Mouse (Mus musculus) left cerebral cortex, postnatal 36 days (tissue): Measurements from ENCODE around the gene Il23a. TPM values are rescaled to one million over a fixed set of nuclear protein-coding genes. Genes with fewer than 3 reads are reported as not detected.
"Not testable (repeated sequence)": the region's sequence is repeated elsewhere in the genome, so short reads cannot be mapped to it uniquely, and the experiment has no call there.

ENCODE experiments used
- DNase-seq, 2 experiments: peaks; one replicate each; pipeline ENCODE4 v3.0.0; 2021 to 2022; ENCODE audit warnings: low spot score in 2 of 2, mixed read lengths in 1 of 2
- intact Hi-C: fragments of 180-260 bp; cut with DNase I; formaldehyde crosslinking; loops from one replicate; pipeline ENCODE4 v1.15.1; 2025
- total RNA-seq, 2 experiments: library from RNA; stranded (reverse); gene quantifications; 2 replicates each; pipeline ENCODE4 v1.2.3; 2021

The Il23a gene
- total RNA-seq, 2 experiments from 2014 or later = 0.27 to 0.29 TPM

GRCm38 (mm10) chr10:128271883-128272282, 26.7 kb downstream of the Il23a start:
- intact Hi-C loops = no loop called here
- no peak for DNase-seq

- intact Hi-C loops = no loop called here
- no peak for DNase-seq
Observed at GRCm38 (mm10) chr10:128270866-128271265, 27.7 kb downstream of the Il23a start.

- intact Hi-C loops = no loop called here
- DNase-seq = peak; percentile 94 to 97
Observed at GRCm38 (mm10) chr10:128270287-128270841, 28.2 kb downstream of the Il23a start, which contains the start of gene Stat2. Gene Stat2 (plus strand): TSS chr10:128270559.

DNA sequence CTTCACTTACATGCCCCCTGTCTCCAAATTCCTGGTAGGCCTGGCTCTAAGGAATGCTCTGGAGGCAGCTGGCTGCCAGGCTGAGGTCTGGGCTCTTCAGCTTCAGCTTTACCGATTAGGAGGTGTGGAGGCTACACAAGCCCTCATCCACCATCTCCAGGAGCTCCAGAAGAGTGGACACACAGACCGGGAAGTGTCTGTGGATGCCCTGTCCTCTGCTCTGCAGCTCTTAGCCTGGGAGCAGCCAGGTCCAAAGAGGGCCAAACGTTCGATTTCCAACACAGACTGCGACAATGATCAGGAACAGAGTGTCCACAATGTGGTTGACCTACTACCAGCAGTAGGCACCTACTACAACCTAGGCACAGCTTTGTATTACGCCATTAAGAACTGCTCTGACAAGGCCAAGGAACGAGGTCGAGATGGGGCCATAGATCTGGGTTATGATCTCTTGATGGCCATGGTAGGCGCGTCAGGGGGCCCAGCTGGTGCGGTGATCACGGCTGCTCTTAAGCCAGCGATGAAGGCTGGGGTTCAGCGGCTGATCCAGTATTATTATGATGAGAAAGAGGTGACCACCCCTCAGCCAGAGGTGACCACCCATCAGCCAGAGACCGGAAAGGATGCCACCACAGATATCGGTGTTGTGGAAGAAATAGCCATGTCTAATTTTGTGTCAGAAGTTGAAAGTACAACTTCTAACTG, 29.2 kb downstream of the Il23a start:
- DNase-seq = no peak
- intact Hi-C loops = no loop called here

DNA sequence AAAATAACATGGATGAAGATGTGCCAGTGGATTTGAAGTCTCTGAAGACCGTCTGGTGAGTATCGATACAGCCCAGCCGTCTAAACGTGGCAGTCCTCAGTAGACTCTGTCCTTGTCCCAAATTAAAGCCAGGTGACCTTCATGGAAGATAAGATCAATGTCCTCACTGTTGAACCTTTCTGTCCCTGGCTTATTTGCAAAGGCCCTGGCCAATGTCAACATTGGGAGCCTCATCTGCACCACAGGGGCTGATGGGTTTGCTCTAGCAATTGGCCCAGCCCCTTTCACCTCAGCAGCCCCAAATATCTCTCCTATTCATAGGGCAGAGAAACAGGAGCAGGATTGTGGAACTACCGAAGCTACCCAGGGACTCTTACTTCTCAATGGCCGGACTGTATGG, 30.2 kb downstream of the Il23a start, which contains the start of gene Apof:
Gene Apof, plus strand, starts transcription at position 301 of the 400 bp plus-strand sequence.
- intact Hi-C loops = no loop called here

GRCm38 (mm10) chr10:128263393-128264310, 34.9 kb downstream of the Il23a start:
- intact Hi-C loops = no loop called here
- no peak for DNase-seq

More for the DNA sequence above, 30.2 kb downstream of the Il23a start, which contains the start of gene Apof:
- DNase-seq = no peak

- no peak for DNase-seq
- intact Hi-C loops = no loop called here
Observed at GRCm38 (mm10) chr10:128262300-128262699, 36.3 kb downstream of the Il23a start.

DNA sequence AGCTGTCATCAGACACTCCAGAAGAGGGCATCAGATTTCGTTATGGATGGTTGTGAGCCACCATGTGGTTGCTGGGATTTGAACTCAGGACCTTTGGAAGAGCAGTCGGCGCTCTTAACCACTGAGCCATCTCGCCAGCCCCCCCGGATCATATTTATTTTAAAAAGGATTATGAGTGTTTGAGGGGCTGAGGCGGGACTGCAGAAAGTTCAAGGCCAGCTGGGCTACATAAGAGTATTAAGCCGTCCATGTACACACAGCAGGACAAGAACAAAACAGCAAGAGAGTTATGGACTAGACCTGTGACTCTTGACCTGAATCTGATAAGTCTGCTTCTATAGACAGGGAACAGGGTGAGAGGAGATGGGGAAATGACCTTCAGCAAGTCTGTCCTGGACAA, 38.2 kb downstream of the Il23a start:
- intact Hi-C loops, DNase-seq: not testable (repeated sequence)

DNA sequence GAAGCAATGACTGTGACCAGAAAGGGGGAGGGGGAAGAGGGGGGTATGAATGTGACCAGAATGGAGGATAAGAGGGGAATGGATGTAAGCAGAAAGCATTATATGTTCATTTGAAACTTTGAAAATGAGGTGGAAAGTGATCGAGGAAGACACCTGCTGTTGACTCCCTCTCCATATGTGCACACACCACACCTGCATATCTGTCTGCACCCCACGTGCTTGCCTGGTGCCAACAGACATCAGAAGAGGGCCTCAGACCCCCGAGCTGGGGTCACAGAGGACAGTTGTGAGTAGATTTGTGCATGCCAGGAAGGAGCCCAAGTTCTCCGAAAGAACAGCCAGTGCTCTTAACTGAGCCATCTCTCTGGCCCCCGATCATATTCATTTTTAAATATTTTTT, 38.6 kb downstream of the Il23a start:
- intact Hi-C loops = no loop called here

DNA sequence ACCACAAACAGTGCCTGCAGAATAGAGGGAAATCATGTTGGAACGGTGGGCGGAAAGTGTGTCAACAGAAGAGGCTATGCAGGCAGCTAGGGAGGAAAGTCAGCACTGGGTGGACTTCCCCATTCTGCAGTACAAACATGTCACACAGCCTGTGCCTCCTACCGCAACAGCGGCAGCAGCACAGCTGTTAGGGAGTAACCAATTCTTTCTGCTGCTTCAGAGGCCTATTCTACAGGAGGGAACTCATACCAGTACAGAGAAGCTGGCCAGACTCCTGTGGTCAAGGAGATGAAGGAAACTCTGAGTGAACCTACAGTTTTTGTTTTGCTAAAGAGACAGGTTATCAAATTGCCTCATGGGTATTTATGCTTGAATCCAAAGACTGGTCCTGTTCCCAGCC, 39.6 kb downstream of the Il23a start:
- intact Hi-C loops = no loop called here
- no peak for DNase-seq

More for the DNA sequence above, 38.6 kb downstream of the Il23a start:
- no peak for DNase-seq

DNA sequence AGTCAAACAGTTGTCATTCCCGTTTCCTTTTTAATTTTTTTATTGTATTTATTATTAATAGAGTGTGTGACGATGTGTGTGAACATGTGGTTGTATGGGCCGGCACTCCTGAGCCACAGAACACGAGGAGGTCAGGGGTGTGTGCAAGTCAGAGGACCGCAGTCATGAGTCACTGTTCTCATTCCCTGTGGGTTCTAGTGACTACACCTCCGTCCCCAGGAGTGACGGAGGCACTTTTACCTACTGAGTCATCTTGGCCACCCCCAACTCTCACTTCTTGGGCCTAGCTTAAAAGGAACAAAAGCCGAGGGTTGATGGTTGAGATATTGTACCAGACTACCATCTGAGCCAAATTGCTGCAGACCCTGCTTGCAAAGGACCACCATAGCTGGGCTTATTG, 42.2 kb downstream of the Il23a start:
- intact Hi-C loops = no loop called here
- no peak for DNase-seq

- no peak for DNase-seq
- intact Hi-C loops = no loop called here
Observed at GRCm38 (mm10) chr10:128255925-128256324, 42.6 kb downstream of the Il23a start.

GRCm38 (mm10) chr10:128253677-128254255, 44.8 kb downstream of the Il23a start, which contains the start of gene Apon:
Gene Apon (plus strand): TSS chr10:128254096.
- no peak for DNase-seq

GRCm38 (mm10) chr10:128250565-128250964, 48.0 kb downstream of the Il23a start:
- intact Hi-C loops = no loop called here
- no peak for DNase-seq

More at GRCm38 (mm10) chr10:128253677-128254255, 44.8 kb downstream of the Il23a start, which contains the start of gene Apon:
- intact Hi-C loops = no loop called here

DNA sequence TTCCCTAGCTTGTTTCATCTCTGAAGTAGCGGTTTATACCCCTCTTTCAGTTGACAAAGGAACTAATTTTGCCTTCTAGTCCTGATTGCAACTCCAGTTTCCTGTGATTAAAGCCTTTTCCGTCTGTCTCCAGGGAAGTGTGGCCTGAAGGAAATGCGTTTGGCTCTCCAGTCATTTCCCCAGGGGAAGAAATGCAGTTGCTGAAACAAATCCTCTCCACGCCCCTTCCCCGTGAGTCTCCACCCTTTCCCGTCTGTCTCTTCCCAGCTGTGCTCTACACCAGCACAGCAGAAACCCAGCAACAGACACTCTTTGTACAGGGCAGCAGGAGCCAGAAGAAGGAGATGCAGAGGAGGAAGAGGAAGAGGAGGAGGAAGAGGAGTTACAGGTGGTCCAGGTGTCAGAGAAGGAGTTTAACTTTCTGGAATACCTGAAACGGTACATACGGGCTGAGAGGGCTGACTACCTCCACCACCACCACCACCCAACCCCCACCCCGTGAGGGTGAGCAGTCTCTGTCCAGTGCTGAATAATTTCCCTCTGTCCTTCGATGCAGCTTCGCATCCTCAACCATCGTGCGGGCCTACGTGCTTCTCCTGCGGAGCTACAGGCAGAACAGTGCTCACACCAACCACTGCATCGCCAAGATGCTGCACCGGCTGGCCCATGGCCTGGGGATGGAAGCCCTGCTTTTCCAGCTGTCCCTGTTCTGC, 51.4 kb downstream of the Il23a start:
- DNase-seq = no peak
- intact Hi-C loops = no loop called here
